Mouse (Mus musculus): ENCODE measurements around the gene Rimbp2. TPM values are rescaled to one million over a fixed set of nuclear protein-coding genes. Genes with fewer than 3 reads are reported as not detected.

Rimbp2 gene
- polyA plus RNA-seq, 2 experiments: 0.03 to 0.30 TPM

DNA sequence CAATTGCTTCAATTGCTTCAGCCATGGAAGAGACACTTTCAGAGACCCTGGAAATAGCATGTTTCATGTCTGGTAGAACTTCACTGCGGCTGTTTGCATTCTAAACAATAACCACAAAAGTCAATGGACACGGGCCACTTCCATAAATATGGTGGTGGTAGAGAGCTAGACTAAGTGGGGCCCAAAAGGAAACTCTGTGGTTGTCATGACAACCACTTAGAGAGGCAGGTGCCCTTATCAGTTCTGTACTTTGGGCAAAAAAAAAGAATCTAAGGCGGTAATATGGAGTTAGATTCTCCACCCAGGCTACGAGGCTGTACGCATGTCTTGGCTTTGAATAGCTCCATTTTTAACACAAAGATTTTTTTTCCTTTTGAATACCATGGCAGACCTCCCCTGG is 86.5 kb downstream of the Rimbp2 start:
- DNase-seq (ENCODE audit: low spot score): no peak
- Histone ChIP-seq H3K27ac (replicated peaks; ENCODE audit: low read depth, low read length) (no peak overlapping the region), H3K36me3 (ENCODE audit: control insufficient read depth, insufficient read depth, low read length) (no peaks in the 10 kb centered on the region), H3K27me3 (ENCODE audit: control insufficient read depth, insufficient read depth, low read length) (no peaks in the 10 kb centered on the region), H3K9ac (ENCODE audit: low read depth, low read length, severe bottlenecking) (no peak overlapping the region), H3K9me3 (ENCODE audit: control insufficient read depth, low read length) (no peaks in the 10 kb centered on the region), H3K4me3 (replicated peaks; ENCODE audit: low read length) (no peak overlapping the region), H3K4me2 (replicated peaks; ENCODE audit: low read depth, low read length, severe bottlenecking) (no peak overlapping the region), H3K4me1 (ENCODE audit: control insufficient read depth, insufficient read depth, low read length) (no peaks in the 10 kb centered on the region)
- ATAC-seq (ENCODE audit: low FRiP score, low read depth): no peak
- TF ChIP-seq POLR2A (IDR thresholded peaks at IDR 0.05; ENCODE audit: borderline replicate concordance, extremely low read depth, insufficient read depth, insufficient read length): no peak
- WGBS: 87% methylated on average over 5 of the region's 5 CpGs

DNA sequence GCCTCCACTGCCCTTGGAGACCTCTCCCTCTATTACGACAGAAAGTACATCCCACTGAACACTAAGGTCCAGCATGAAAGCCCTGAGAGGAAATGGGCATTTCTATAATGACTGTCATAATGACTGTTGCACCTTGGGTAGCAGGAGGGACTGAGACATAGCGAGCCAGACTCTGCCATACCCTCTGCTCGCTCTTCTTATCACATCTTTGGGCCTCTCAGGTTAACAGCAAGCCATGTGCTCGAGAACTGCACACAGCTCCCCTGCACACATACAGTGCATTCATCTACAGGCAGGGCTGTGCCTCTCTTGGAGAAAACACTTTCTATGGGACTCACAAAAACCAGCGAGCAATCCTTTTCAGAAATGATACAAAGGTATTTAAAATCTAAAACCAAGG is 87.0 kb downstream of the Rimbp2 start:
- 79% methylated on average over 5 of the region's 5 CpGs for WGBS

DNA sequence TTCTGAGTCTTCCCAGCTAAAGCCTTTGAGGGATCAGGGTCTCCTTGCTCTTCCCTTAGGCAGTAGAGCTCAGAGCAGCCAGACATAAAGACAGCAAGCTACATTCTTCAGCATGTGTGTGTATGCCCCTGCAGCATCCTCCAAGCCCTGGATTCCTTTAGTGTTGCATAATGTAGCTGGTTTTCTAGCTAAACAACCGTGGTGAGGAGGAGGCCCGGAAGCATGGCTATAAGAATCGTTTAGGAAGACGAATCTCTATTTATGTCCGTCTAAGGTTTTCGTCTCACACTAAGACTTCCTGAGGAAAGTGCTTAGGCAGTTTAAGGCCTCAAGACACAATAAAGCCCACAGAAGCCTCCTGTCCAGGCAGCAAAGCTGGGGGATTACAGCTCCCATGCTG is 89.8 kb downstream of the Rimbp2 start:
- Histone ChIP-seq H3K4me2 (replicated peaks; ENCODE audit: low read depth, low read length, severe bottlenecking) (no peak overlapping the region), H3K4me1 (ENCODE audit: control insufficient read depth, insufficient read depth, low read length) (no peaks in the 10 kb centered on the region), H3K9ac (ENCODE audit: low read depth, low read length, severe bottlenecking) (no peak overlapping the region), H3K27me3 (ENCODE audit: control insufficient read depth, insufficient read depth, low read length) (no peaks in the 10 kb centered on the region), H3K36me3 (ENCODE audit: control insufficient read depth, insufficient read depth, low read length) (no peaks in the 10 kb centered on the region), H3K4me3 (replicated peaks; ENCODE audit: low read length) (no peak overlapping the region), H3K27ac (replicated peaks; ENCODE audit: low read depth, low read length) (no peak overlapping the region), H3K9me3 (ENCODE audit: control insufficient read depth, low read length) (no peaks in the 10 kb centered on the region)
- ATAC-seq (ENCODE audit: low FRiP score, low read depth): no peak
- 65% methylated on average over 6 of the region's 6 CpGs for WGBS
- no peak for DNase-seq (ENCODE audit: low spot score)
- no peak for TF ChIP-seq POLR2A (IDR thresholded peaks at IDR 0.05; ENCODE audit: borderline replicate concordance, extremely low read depth, insufficient read depth, insufficient read length)

More for the DNA sequence above, 87.0 kb downstream of the Rimbp2 start:
- Histone ChIP-seq H3K4me1 (ENCODE audit: control insufficient read depth, insufficient read depth, low read length) (no peaks in the 10 kb centered on the region), H3K27ac (replicated peaks; ENCODE audit: low read depth, low read length) (no peak overlapping the region), H3K36me3 (ENCODE audit: control insufficient read depth, insufficient read depth, low read length) (no peaks in the 10 kb centered on the region), H3K9me3 (ENCODE audit: control insufficient read depth, low read length) (no peaks in the 10 kb centered on the region), H3K27me3 (ENCODE audit: control insufficient read depth, insufficient read depth, low read length) (no peaks in the 10 kb centered on the region), H3K4me2 (replicated peaks; ENCODE audit: low read depth, low read length, severe bottlenecking) (no peak overlapping the region), H3K4me3 (replicated peaks; ENCODE audit: low read length) (no peak overlapping the region), H3K9ac (ENCODE audit: low read depth, low read length, severe bottlenecking) (no peak overlapping the region)
- TF ChIP-seq POLR2A (IDR thresholded peaks at IDR 0.05; ENCODE audit: borderline replicate concordance, extremely low read depth, insufficient read depth, insufficient read length): no peak
- ATAC-seq (ENCODE audit: low FRiP score, low read depth): no peak
- DNase-seq (ENCODE audit: low spot score): no peak

DNA sequence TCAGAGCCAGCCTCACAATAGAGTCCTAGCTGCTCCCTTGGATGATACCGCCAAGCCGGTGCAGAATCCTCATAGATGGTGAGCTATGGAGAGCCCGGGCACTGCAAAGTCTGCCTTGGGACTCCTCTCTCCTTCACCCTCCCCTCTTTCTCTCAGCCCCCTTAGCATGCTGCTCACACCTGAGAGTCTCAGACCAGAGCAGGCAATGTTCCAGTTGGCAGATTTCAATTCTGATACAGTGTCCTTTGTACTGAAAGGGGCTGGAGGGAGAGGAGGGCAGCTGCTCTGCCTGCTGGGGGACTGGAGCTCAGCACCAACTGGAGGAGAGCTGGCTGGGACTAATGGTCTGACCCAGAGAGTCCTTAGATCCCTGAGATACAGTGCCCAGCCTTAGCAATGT is 92.4 kb downstream of the Rimbp2 start:
- WGBS: 90% methylated on average over 3 of the region's 3 CpGs
- Histone ChIP-seq H3K27me3 (ENCODE audit: control insufficient read depth, insufficient read depth, low read length) (no peaks in the 10 kb centered on the region), H3K27ac (replicated peaks; ENCODE audit: low read depth, low read length) (no peak overlapping the region), H3K4me3 (replicated peaks; ENCODE audit: low read length) (no peak overlapping the region), H3K4me2 (replicated peaks; ENCODE audit: low read depth, low read length, severe bottlenecking) (no peak overlapping the region), H3K9ac (ENCODE audit: low read depth, low read length, severe bottlenecking) (no peak overlapping the region), H3K4me1 (ENCODE audit: control insufficient read depth, insufficient read depth, low read length) (no peaks in the 10 kb centered on the region), H3K9me3 (ENCODE audit: control insufficient read depth, low read length) (no peaks in the 10 kb centered on the region), H3K36me3 (ENCODE audit: control insufficient read depth, insufficient read depth, low read length) (no peaks in the 10 kb centered on the region)
- TF ChIP-seq POLR2A (IDR thresholded peaks at IDR 0.05; ENCODE audit: borderline replicate concordance, extremely low read depth, insufficient read depth, insufficient read length): no peak
- DNase-seq (ENCODE audit: low spot score): no peak
- no peak for ATAC-seq (ENCODE audit: low FRiP score, low read depth)

DNA sequence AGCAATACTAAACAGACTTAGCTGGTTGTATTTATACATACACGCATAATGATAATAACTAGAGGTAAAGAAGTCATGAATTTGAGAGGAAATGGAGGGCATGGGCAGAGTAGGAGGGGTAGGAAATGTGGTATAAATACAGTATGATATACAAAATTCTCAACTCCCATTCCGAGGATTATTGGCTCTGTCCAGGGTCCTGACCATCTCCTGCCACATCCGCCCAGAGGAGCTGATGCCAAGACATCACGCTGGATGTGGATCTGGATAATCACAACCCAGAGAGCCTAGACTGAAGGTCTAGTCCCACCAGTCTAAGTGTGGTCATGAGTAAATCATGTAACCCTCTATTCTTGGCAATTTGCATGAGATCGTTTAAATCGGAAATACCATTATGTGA is 100.5 kb downstream of the Rimbp2 start:
- H3K4me2 ChIP-seq (replicated peaks; ENCODE audit: low read depth, low read length, severe bottlenecking): no peak overlapping the region
- TF ChIP-seq POLR2A (IDR thresholded peaks at IDR 0.05; ENCODE audit: borderline replicate concordance, extremely low read depth, insufficient read depth, insufficient read length): no peak
- 54% methylated on average over 6 of the region's 6 CpGs for WGBS
- no peaks in the 10 kb centered on the region for H3K36me3 ChIP-seq (ENCODE audit: control insufficient read depth, insufficient read depth, low read length)
- no peak overlapping the region for H3K4me3 ChIP-seq (replicated peaks; ENCODE audit: low read length)
- H3K9me3 ChIP-seq (ENCODE audit: control insufficient read depth, low read length): no peaks in the 10 kb centered on the region
- no peak overlapping the region for H3K9ac ChIP-seq (ENCODE audit: low read depth, low read length, severe bottlenecking)
- no peaks in the 10 kb centered on the region for H3K27me3 ChIP-seq (ENCODE audit: control insufficient read depth, insufficient read depth, low read length)
- DNase-seq (ENCODE audit: low spot score) (peak; percentile 39), ATAC-seq (ENCODE audit: low FRiP score, low read depth) (no peak)
- no peak overlapping the region for H3K27ac ChIP-seq (replicated peaks; ENCODE audit: low read depth, low read length)
- no peaks in the 10 kb centered on the region for H3K4me1 ChIP-seq (ENCODE audit: control insufficient read depth, insufficient read depth, low read length)

DNA sequence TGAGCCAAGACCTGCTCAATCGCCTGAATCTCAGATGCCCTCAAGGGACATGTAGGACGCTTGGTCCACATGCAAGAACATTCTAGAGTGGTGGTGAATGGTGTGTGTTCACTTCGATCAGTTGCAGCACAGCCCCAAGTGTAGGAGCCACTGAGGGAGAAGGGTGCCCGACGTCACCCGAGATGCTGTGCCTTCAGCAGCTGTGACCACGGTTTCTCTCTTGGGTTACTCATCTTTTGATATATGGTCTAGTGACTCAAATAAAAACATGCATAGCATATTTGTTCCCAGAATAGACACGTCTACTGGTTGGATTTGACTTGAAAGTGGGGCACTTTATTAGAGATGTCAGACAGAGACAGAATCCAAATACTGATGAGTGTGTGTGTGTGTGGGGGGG is 105.5 kb downstream of the Rimbp2 start:
- H3K9me3 ChIP-seq (ENCODE audit: control insufficient read depth, low read length): no peaks in the 10 kb centered on the region
- 83% methylated on average over 8 of the region's 8 CpGs for WGBS
- no peak overlapping the region for H3K9ac ChIP-seq (ENCODE audit: low read depth, low read length, severe bottlenecking)
- TF ChIP-seq POLR2A (IDR thresholded peaks at IDR 0.05; ENCODE audit: borderline replicate concordance, extremely low read depth, insufficient read depth, insufficient read length): no peak
- no peak overlapping the region for H3K4me2 ChIP-seq (replicated peaks; ENCODE audit: low read depth, low read length, severe bottlenecking)
- H3K27ac ChIP-seq (replicated peaks; ENCODE audit: low read depth, low read length): no peak overlapping the region
- no peaks in the 10 kb centered on the region for H3K27me3 ChIP-seq (ENCODE audit: control insufficient read depth, insufficient read depth, low read length)
- no peaks in the 10 kb centered on the region for H3K4me1 ChIP-seq (ENCODE audit: control insufficient read depth, insufficient read depth, low read length)
- H3K36me3 ChIP-seq (ENCODE audit: control insufficient read depth, insufficient read depth, low read length): no peaks in the 10 kb centered on the region
- ATAC-seq (ENCODE audit: low FRiP score, low read depth) (no peak), DNase-seq (ENCODE audit: low spot score) (no peak)
- no peak overlapping the region for H3K4me3 ChIP-seq (replicated peaks; ENCODE audit: low read length)

All from limb, embryonic 14.5 days (tissue).